Mouse (Mus musculus): ENCODE results near the gene Samd4b. TPM values are rescaled to one million over a fixed set of nuclear protein-coding genes. Genes with fewer than 3 reads are reported as not detected.

Gene Samd4b
- 11.7 TPM for polyA plus RNA-seq (2015; fragmentation: Illumina TruSeq; extraction: RNeasy Lipid Tissue Mini Kit (QIAGEN cat#74804); ENCODE audit: insufficient read depth, low replicate concordance)

GRCm38 (mm10) chr7:28597642-28598446, at the start of gene Samd4b, which contains the start of gene Pak4:
TSS of gene Samd4b (minus strand) at chr7:28598144.
TSS of gene Pak4 (minus strand) at chr7:28598185.

GRCm38 (mm10) chr7:28631073-28631472, 33.1 kb upstream of the Samd4b start, which contains the start of gene Acp7:
TSS of gene Acp7 (minus strand) at chr7:28631332.

GRCm38 (mm10) chr7:28547154-28547553, 50.8 kb downstream of the Samd4b start, which contains the start of gene Nccrp1:
TSS of gene Nccrp1 (minus strand) at chr7:28547254.

GRCm38 (mm10) chr7:28540526-28540925, 57.4 kb downstream of the Samd4b start, which contains the start of gene Sycn:
TSS of gene Sycn (plus strand) at chr7:28540885.

GRCm38 (mm10) chr7:28522536-28522935, 75.4 kb downstream of the Samd4b start, which contains the start of gene Ifnl3:
TSS of gene Ifnl3 (plus strand) at chr7:28522836.

GRCm38 (mm10) chr7:28510405-28510974, 87.5 kb downstream of the Samd4b start, which contains the start of gene Ifnl2:
TSS of gene Ifnl2 (minus strand) at chr7:28510455.

GRCm38 (mm10) chr7:28451531-28452360, 146.2 kb downstream of the Samd4b start, which contains the start of gene Lrfn1:
TSS of gene Lrfn1 (plus strand) at chr7:28451980.

GRCm38 (mm10) chr7:28436932-28437570, 160.9 kb downstream of the Samd4b start, which contains the start of gene Gmfg:
TSS of gene Gmfg (plus strand) at chr7:28437447.

GRCm38 (mm10) chr7:28392429-28393271, 205.3 kb downstream of the Samd4b start, which contains the start of the genes Med29 and Paf1:
TSS of gene Med29 (minus strand) at chr7:28392708.
TSS of gene Paf1 (plus strand) at chr7:28392951.

GRCm38 (mm10) chr7:28380237-28381016, 217.5 kb downstream of the Samd4b start, which contains the start of gene Zfp36:
TSS of gene Zfp36 (minus strand) at chr7:28380253.

GRCm38 (mm10) chr7:28372251-28373108, 225.5 kb downstream of the Samd4b start, which contains the start of gene Plekhg2:
TSS of gene Plekhg2 (minus strand) at chr7:28372599.

GRCm38 (mm10) chr7:28350155-28350883, 247.6 kb downstream of the Samd4b start, which contains the start of gene Rps16:
TSS of gene Rps16 (plus strand) at chr7:28350652.

Other genes starting within 250 kb of the Samd4b start
- 2,610 TPM for gene Rps16, start 247.5 kb downstream of the Samd4b start, polyA plus RNA-seq (2015; fragmentation: Illumina TruSeq; extraction: RNeasy Lipid Tissue Mini Kit (QIAGEN cat#74804); ENCODE audit: insufficient read depth, low replicate concordance)
- gene Plekhg2, start 225.5 kb downstream of the Samd4b start, polyA plus RNA-seq (2015; fragmentation: Illumina TruSeq; extraction: RNeasy Lipid Tissue Mini Kit (QIAGEN cat#74804); ENCODE audit: insufficient read depth, low replicate concordance): 62.1 TPM
- 93.6 TPM for gene Zfp36, start 217.9 kb downstream of the Samd4b start, polyA plus RNA-seq (2015; fragmentation: Illumina TruSeq; extraction: RNeasy Lipid Tissue Mini Kit (QIAGEN cat#74804); ENCODE audit: insufficient read depth, low replicate concordance)
- gene Med29, start 205.4 kb downstream of the Samd4b start, polyA plus RNA-seq (2015; fragmentation: Illumina TruSeq; extraction: RNeasy Lipid Tissue Mini Kit (QIAGEN cat#74804); ENCODE audit: insufficient read depth, low replicate concordance): 6.7 TPM
- 170 TPM for gene Paf1, start 205.2 kb downstream of the Samd4b start, polyA plus RNA-seq (2015; fragmentation: Illumina TruSeq; extraction: RNeasy Lipid Tissue Mini Kit (QIAGEN cat#74804); ENCODE audit: insufficient read depth, low replicate concordance)
- gene Gmfg, start 160.7 kb downstream of the Samd4b start, polyA plus RNA-seq (2015; fragmentation: Illumina TruSeq; extraction: RNeasy Lipid Tissue Mini Kit (QIAGEN cat#74804); ENCODE audit: insufficient read depth, low replicate concordance): 376 TPM
- gene Lrfn1, start 146.2 kb downstream of the Samd4b start, polyA plus RNA-seq (2015; fragmentation: Illumina TruSeq; extraction: RNeasy Lipid Tissue Mini Kit (QIAGEN cat#74804); ENCODE audit: insufficient read depth, low replicate concordance): 0.29 TPM
- gene Ifnl2, start 87.7 kb downstream of the Samd4b start, polyA plus RNA-seq (2015; fragmentation: Illumina TruSeq; extraction: RNeasy Lipid Tissue Mini Kit (QIAGEN cat#74804); ENCODE audit: insufficient read depth, low replicate concordance): not detected
- not detected for gene Ifnl3, start 75.3 kb downstream of the Samd4b start, polyA plus RNA-seq (2015; fragmentation: Illumina TruSeq; extraction: RNeasy Lipid Tissue Mini Kit (QIAGEN cat#74804); ENCODE audit: insufficient read depth, low replicate concordance)
- 0.75 TPM for gene Sycn, start 57.3 kb downstream of the Samd4b start, polyA plus RNA-seq (2015; fragmentation: Illumina TruSeq; extraction: RNeasy Lipid Tissue Mini Kit (QIAGEN cat#74804); ENCODE audit: insufficient read depth, low replicate concordance)
- 0.25 TPM for gene Nccrp1, start 50.9 kb downstream of the Samd4b start, polyA plus RNA-seq (2015; fragmentation: Illumina TruSeq; extraction: RNeasy Lipid Tissue Mini Kit (QIAGEN cat#74804); ENCODE audit: insufficient read depth, low replicate concordance)
- 4.7 TPM for gene Pak4, start within 50 bp of the Samd4b start, polyA plus RNA-seq (2015; fragmentation: Illumina TruSeq; extraction: RNeasy Lipid Tissue Mini Kit (QIAGEN cat#74804); ENCODE audit: insufficient read depth, low replicate concordance)
- not detected for gene Acp7, start 33.2 kb upstream of the Samd4b start, polyA plus RNA-seq (2015; fragmentation: Illumina TruSeq; extraction: RNeasy Lipid Tissue Mini Kit (QIAGEN cat#74804); ENCODE audit: insufficient read depth, low replicate concordance)
- 1.8 TPM for gene Fbxo27, start 94.7 kb upstream of the Samd4b start, polyA plus RNA-seq (2015; fragmentation: Illumina TruSeq; extraction: RNeasy Lipid Tissue Mini Kit (QIAGEN cat#74804); ENCODE audit: insufficient read depth, low replicate concordance)
- 2.4 TPM for gene Fbxo17, start 118.7 kb upstream of the Samd4b start, polyA plus RNA-seq (2015; fragmentation: Illumina TruSeq; extraction: RNeasy Lipid Tissue Mini Kit (QIAGEN cat#74804); ENCODE audit: insufficient read depth, low replicate concordance)
- 43.0 TPM for gene Mrps12, start 143.7 kb upstream of the Samd4b start, polyA plus RNA-seq (2015; fragmentation: Illumina TruSeq; extraction: RNeasy Lipid Tissue Mini Kit (QIAGEN cat#74804); ENCODE audit: insufficient read depth, low replicate concordance)
- gene Sars2, start 143.8 kb upstream of the Samd4b start, polyA plus RNA-seq (2015; fragmentation: Illumina TruSeq; extraction: RNeasy Lipid Tissue Mini Kit (QIAGEN cat#74804); ENCODE audit: insufficient read depth, low replicate concordance): 4.0 TPM
- not detected for gene Ccer2, start 158.0 kb upstream of the Samd4b start, polyA plus RNA-seq (2015; fragmentation: Illumina TruSeq; extraction: RNeasy Lipid Tissue Mini Kit (QIAGEN cat#74804); ENCODE audit: insufficient read depth, low replicate concordance)
- 47.7 TPM for gene Sirt2, start 168.6 kb upstream of the Samd4b start, polyA plus RNA-seq (2015; fragmentation: Illumina TruSeq; extraction: RNeasy Lipid Tissue Mini Kit (QIAGEN cat#74804); ENCODE audit: insufficient read depth, low replicate concordance)
- 8.3 TPM for gene Nfkbib, start 169.4 kb upstream of the Samd4b start, polyA plus RNA-seq (2015; fragmentation: Illumina TruSeq; extraction: RNeasy Lipid Tissue Mini Kit (QIAGEN cat#74804); ENCODE audit: insufficient read depth, low replicate concordance)
- 77.4 TPM for gene Rinl, start 190.8 kb upstream of the Samd4b start, polyA plus RNA-seq (2015; fragmentation: Illumina TruSeq; extraction: RNeasy Lipid Tissue Mini Kit (QIAGEN cat#74804); ENCODE audit: insufficient read depth, low replicate concordance)
- gene Hnrnpl, start 210.4 kb upstream of the Samd4b start, polyA plus RNA-seq (2015; fragmentation: Illumina TruSeq; extraction: RNeasy Lipid Tissue Mini Kit (QIAGEN cat#74804); ENCODE audit: insufficient read depth, low replicate concordance): 532 TPM
- gene Ech1, start 227.1 kb upstream of the Samd4b start, polyA plus RNA-seq (2015; fragmentation: Illumina TruSeq; extraction: RNeasy Lipid Tissue Mini Kit (QIAGEN cat#74804); ENCODE audit: insufficient read depth, low replicate concordance): 60.7 TPM
- gene Lgals4, start 235.7 kb upstream of the Samd4b start, polyA plus RNA-seq (2015; fragmentation: Illumina TruSeq; extraction: RNeasy Lipid Tissue Mini Kit (QIAGEN cat#74804); ENCODE audit: insufficient read depth, low replicate concordance): 26.4 TPM

Measured in spleen, adult 10 weeks (tissue).